Mouse (Mus musculus) midbrain, embryonic 10.5 days (tissue): Measurements from ENCODE around the gene Kctd20. TPM values are rescaled to one million over a fixed set of nuclear protein-coding genes. Genes with fewer than 3 reads are reported as not detected.

ENCODE experiments used
- DNase-seq: peaks from one replicate; pipeline ENCODE4 v3.0.0-alpha.2; 2017; ENCODE audit warnings: low spot score
- H3K27ac ChIP-seq: fragments of 300-500 bp; sonication (generic); replicated peaks from 2 replicates; pipeline ENCODE4 v1.5.1; 2016; ENCODE audit warnings: mild to moderate bottlenecking
- H3K27me3 ChIP-seq: fragments of 300-500 bp; sonication (generic); 2 replicates; pipeline ENCODE4 v1.6.1; 2016; ENCODE audit warnings: low read depth, mild to moderate bottlenecking; ENCODE audit not compliant: poor library complexity, severe bottlenecking
- H3K36me3 ChIP-seq: fragments of 300-500 bp; sonication (generic); 2 replicates; pipeline ENCODE4 v1.6.1; 2016; ENCODE audit warnings: mild to moderate bottlenecking, moderate library complexity
- H3K4me1 ChIP-seq: fragments of 300-500 bp; sonication (generic); 2 replicates; pipeline ENCODE4 v1.6.1; 2016
- H3K4me3 ChIP-seq: fragments of 300-500 bp; sonication (generic); 2 replicates; pipeline ENCODE4 v1.5.1; 2016; ENCODE audit warnings: mild to moderate bottlenecking, moderate library complexity
- H3K9me3 ChIP-seq: fragments of 300-500 bp; sonication (generic); replicated peaks from 2 replicates; pipeline ENCODE4 v1.6.1; 2016; ENCODE audit warnings: mild to moderate bottlenecking
- WGBS: fragments of 180-500 bp; shearing (Covaris S2); methylation state at CpG from one replicate; pipeline ENCODE4 v1.1.7; 2016; 5-methylcytosine and 5-hydroxymethylcytosine counted together
- polyA plus RNA-seq: library from polyadenylated mRNA; unstranded; fragments of >200 nt; fragmentation: Nextera tagmentation; extraction: Ambion mirVana; gene quantifications from 2 replicates; pipeline ENCODE4 v1.2.1, GENCODE M21; 2016

Kctd20 gene
- polyA plus RNA-seq, 1 experiment from 2014 or later, result 107 TPM

DNA sequence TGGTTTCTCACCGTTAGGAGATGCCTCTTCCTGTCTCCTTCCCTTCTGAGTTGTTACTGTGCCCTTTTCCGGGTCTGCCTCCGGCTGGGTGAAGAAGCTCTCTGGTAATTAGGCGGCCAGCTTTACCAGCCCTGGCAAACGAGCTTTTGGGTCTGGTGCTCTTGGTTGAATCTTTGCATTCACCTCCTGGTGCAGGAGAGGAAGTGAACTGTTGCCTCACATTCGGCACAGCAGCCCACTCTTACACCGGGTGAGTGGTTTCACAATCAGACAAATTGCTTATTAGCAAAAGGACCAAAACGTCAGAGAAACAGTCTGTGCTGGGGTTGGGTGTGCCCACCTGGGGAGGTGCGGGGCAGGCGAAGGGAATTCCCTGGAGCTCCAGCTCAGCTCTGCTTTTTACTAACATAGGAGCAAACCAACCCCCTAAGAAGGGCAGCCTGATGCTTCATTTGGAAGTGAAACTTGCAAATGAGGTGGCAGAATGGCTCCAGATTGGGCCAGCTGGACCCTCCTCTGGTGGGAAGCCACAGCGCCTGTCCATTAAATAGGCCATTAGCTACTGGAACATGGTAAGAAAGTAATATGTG is 15.4 kb downstream of the Kctd20 start:
- Histone ChIP-seq H3K4me3 (no peak overlapping the region), H3K27me3 (no peaks in the 10 kb centered on the region), H3K27ac (no peak overlapping the region), H3K36me3 (peaks cover 100% of the 10 kb centered on the region), H3K4me1 (peaks cover 6% of the 10 kb centered on the region), H3K9me3 (no peaks in the 10 kb centered on the region)
- DNase-seq, result no peak
- 78% methylated on average over 11 of the region's 11 CpGs for WGBS

DNA sequence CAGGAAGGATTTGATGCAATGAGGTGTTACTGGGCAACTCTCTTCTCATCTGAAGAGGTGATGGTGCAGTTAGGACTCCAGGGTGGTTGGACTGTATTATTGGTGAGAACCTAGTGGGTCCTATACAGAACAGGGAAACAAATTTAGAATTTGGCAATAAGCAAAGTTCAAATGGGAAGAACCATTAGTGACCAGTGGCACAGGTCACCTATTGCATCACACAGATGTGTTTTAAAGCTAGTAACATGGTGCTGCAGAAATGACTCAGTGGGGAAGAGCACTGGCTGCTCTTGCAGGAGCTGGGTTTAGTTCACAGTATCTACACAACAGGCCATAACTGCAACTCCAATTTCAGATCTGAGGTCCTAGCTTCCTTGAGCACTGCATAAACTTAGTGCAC is 18.4 kb downstream of the Kctd20 start:
- Histone ChIP-seq H3K4me3 (no peak overlapping the region), H3K27me3 (no peaks in the 10 kb centered on the region), H3K36me3 (peaks cover 100% of the 10 kb centered on the region), H3K4me1 (no peaks in the 10 kb centered on the region), H3K9me3 (no peaks in the 10 kb centered on the region), H3K27ac (no peak overlapping the region)
- DNase-seq, result no peak

DNA sequence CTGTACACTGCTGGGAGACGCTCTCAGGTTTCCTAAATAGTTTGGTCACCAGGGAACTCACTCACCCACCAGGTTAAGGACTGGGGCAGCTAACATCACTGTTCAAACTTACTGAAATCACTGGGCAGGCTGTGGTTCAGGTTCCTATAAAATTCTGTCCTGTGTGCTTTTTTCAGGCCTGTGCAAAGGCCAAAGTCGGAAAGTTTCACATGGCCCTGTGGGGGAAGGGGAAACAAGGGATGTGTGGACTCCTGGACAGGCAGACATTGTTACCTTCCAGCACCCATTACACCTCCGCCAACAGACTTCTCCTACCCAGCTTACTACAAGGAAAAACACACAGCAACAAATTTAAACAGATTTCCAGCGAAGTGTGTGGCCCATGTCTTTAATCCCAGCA is 27.3 kb downstream of the Kctd20 start:
- no peak for DNase-seq
- no peaks in the 10 kb centered on the region for H3K27me3 ChIP-seq
- WGBS, result 94% methylated on average over 4 of the region's 4 CpGs
- no peaks in the 10 kb centered on the region for H3K9me3 ChIP-seq
- no peaks in the 10 kb centered on the region for H3K4me1 ChIP-seq
- peaks cover 95% of the 10 kb centered on the region for H3K36me3 ChIP-seq
- no peak overlapping the region for H3K27ac ChIP-seq
- H3K4me3 ChIP-seq, result no peak overlapping the region

DNA sequence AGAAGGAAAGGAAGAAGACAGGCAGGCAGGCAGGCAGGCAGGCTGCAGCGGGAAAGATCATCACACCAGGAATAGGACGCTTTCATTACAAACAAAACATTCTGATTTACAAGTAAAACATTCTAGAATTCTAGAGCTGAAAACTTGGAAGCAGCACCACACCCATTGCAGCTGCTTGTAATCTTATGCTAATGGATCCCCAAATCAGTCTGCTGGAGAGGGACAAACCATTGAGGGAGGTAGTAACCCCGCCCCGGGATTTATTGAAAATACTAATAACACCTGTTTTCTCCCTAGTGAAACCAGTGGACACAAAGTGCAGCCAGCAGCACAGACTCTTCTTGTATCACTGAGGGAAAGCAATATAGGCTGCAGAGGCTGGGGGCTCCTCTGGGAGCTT is 29.3 kb downstream of the Kctd20 start:
- no peak for DNase-seq
- Histone ChIP-seq H3K9me3 (no peaks in the 10 kb centered on the region), H3K27me3 (no peaks in the 10 kb centered on the region), H3K4me1 (no peaks in the 10 kb centered on the region), H3K4me3 (no peak overlapping the region), H3K27ac (no peak overlapping the region), H3K36me3 (peaks cover 94% of the 10 kb centered on the region)
- WGBS, result 79% methylated on average over 4 of the region's 4 CpGs

DNA sequence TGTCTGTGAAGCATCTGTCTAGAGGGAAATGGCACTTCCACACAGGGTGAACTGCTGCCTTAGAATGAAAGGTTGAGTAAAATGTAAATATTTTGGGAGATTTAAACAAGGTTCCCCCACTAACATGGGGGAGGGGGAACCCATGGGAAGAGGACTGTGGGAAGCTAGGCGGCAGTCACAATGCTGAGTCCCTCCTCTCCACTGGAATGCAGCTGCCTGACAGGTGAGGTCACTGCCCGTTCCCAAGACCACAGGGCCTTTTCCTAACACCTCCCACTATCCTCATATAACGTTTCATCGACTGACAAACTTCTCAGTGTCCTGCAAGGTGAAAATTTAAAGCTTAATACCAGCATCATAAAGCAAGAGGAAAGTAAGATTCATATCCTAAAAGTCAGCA is 30.8 kb downstream of the Kctd20 start:
- Histone ChIP-seq H3K4me3 (no peak overlapping the region), H3K9me3 (no peaks in the 10 kb centered on the region), H3K4me1 (no peaks in the 10 kb centered on the region), H3K36me3 (peaks cover 94% of the 10 kb centered on the region), H3K27ac (no peak overlapping the region), H3K27me3 (no peaks in the 10 kb centered on the region)
- WGBS, result 59% methylated on average over 4 of the region's 4 CpGs
- no peak for DNase-seq

DNA sequence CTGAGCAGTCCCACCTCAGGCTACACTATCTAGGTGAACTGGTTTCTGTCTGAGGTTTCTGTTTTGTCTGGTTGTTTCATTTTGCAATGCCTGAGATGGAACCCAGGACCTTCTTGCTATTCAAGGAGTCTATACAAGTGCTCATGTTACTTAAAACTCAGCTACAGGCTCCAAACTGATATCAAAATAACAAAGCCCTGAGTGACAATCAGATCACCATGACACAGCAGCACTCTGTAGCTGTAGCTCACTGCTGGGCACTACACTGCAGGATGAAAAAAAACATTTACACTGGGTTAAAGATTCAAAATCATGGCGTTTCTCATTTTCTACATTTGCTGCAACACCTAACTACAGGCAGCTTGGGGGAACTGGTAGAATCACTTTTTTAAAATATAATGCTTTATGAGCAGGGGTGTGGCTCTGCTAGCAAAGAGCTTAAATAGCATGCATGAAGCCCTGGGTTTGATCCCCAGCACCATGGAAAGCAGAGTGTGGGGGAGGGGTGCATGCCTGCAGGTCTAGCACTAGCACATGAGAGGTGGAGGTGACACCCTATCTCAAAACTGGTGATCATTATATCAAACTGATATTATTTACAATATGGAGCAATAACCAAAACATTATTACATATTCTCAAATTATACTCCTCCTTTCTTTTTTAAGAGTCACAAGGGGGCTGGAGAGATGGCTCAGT is 33.1 kb downstream of the Kctd20 start:
- Histone ChIP-seq H3K27ac (no peak overlapping the region), H3K4me1 (no peaks in the 10 kb centered on the region), H3K36me3 (peaks cover 93% of the 10 kb centered on the region), H3K4me3 (no peak overlapping the region), H3K27me3 (no peaks in the 10 kb centered on the region), H3K9me3 (no peaks in the 10 kb centered on the region)
- WGBS, result 74% methylated on average over 1 of the region's 1 CpGs
- no peak for DNase-seq

DNA sequence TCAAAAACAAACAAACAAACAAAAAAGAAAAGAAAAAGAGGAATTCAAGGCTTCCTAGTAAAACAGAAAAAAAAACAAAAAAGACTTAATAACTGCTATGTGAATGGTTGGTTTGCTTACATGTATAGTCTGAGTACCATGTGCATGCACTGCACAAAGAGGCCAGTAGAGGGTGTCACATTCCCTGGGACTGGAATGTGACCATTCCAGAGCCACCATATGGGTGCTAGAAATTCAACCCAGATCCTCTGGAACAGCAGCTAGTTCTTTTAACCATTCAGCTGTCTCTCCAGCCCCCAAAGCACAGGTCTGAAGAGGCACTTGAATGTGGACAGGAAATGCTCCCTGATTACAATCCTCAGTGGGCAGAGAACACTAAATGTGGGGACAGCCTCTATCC is 35.1 kb downstream of the Kctd20 start:
- H3K4me3 ChIP-seq, result no peak overlapping the region
- peaks cover 97% of the 10 kb centered on the region for H3K36me3 ChIP-seq
- H3K27me3 ChIP-seq, result no peaks in the 10 kb centered on the region
- no peak overlapping the region for H3K27ac ChIP-seq
- H3K4me1 ChIP-seq, result no peaks in the 10 kb centered on the region
- DNase-seq, result peak; percentile 38
- no peaks in the 10 kb centered on the region for H3K9me3 ChIP-seq

DNA sequence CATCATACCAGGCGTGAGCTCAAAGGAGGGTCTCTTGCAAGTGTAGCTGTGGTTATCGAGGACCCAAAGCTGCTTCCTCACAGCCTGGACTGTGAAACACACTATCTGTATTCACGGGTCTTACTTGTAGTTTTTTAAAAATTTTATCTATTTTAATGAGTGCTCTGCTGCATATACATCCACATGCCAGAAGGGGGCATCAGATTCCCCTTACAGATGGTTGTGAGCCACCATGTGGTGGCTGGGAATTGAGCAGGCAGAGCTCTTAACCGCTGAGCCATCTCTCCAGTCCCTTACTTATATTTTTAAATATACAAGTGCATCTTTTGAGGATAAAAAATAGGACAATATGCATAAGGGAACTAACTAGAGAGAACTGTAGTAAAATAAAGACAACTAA is 36.0 kb downstream of the Kctd20 start:
- peaks cover 97% of the 10 kb centered on the region for H3K36me3 ChIP-seq
- WGBS, result 69% methylated on average over 4 of the region's 4 CpGs
- H3K27me3 ChIP-seq, result no peaks in the 10 kb centered on the region
- H3K4me3 ChIP-seq, result no peak overlapping the region
- H3K4me1 ChIP-seq, result no peaks in the 10 kb centered on the region
- DNase-seq, result peak; percentile 16
- H3K27ac ChIP-seq, result no peak overlapping the region
- no peaks in the 10 kb centered on the region for H3K9me3 ChIP-seq

DNA sequence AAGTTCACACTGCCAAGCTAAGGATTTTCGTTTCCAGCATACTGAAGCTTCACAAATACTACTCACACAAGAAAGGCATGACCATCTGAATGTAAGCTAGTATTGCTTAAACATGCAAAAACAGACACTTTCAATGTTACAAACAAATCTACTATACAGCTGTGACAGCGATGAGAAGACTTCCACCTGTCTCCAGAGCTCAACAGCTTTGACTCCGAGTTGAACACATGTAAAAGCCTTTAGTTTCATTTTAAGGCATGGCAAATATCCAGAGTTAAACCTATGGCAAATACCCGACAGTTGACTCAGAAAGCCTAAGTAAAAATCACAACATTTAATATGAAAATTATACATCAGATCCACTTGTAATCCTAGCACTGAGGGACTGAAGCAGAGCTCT is 36.5 kb downstream of the Kctd20 start:
- DNase-seq, result no peak
- H3K36me3 ChIP-seq, result peaks cover 95% of the 10 kb centered on the region

DNA sequence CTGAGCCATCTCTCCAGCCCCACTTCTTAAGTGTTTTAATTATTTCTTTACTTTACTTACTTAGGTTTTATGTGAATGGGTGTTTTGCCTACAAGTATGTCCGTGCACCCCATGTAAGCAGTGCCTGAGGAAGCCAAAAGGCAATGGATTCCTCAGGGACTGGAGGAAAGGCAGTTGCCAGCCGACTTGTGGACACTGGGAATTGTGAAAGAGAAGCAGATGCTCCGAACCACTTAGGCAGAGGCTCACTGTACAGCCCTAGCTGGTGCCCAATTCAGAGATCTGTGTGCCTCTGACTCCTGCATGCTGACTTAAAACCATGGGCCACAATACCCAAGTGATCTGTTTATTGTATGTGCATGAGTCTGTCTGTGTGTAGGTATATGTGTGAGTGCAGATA is 37.2 kb downstream of the Kctd20 start:
- H3K4me1 ChIP-seq, result no peaks in the 10 kb centered on the region
- no peak for DNase-seq
- no peak overlapping the region for H3K4me3 ChIP-seq
- no peak overlapping the region for H3K27ac ChIP-seq
- WGBS, result 92% methylated on average over 3 of the region's 3 CpGs
- no peaks in the 10 kb centered on the region for H3K27me3 ChIP-seq
- H3K36me3 ChIP-seq, result peaks cover 93% of the 10 kb centered on the region
- H3K9me3 ChIP-seq, result no peaks in the 10 kb centered on the region

More for the DNA sequence above, 36.5 kb downstream of the Kctd20 start:
- no peak overlapping the region for H3K4me3 ChIP-seq
- H3K4me1 ChIP-seq, result no peaks in the 10 kb centered on the region
- 89% methylated on average over 4 of the region's 4 CpGs for WGBS
- no peaks in the 10 kb centered on the region for H3K27me3 ChIP-seq
- H3K9me3 ChIP-seq, result no peaks in the 10 kb centered on the region
- no peak overlapping the region for H3K27ac ChIP-seq

DNA sequence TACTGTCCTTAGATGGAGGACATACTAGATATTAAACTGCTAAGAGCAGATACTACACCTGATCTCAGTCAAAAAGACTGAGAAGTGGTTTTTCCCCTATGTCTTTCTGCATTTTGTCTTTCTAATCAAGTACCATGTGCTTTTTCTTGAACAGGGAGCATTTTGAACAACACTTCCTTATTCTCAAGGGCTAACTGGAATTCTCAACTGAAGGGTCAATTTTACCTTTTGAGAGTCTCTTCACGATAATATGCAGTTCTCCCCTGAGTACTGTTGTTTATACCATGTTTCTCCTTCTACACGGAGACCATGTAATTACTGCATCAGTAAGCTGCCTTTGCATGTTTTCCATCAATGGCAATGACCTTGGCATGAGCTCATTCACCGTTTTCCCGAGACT is 38.3 kb downstream of the Kctd20 start:
- Histone ChIP-seq H3K4me1 (no peaks in the 10 kb centered on the region), H3K9me3 (no peaks in the 10 kb centered on the region), H3K27ac (no peak overlapping the region), H3K27me3 (no peaks in the 10 kb centered on the region), H3K4me3 (no peak overlapping the region), H3K36me3 (peaks cover 94% of the 10 kb centered on the region)
- 91% methylated on average over 4 of the region's 4 CpGs for WGBS
- no peak for DNase-seq

DNA sequence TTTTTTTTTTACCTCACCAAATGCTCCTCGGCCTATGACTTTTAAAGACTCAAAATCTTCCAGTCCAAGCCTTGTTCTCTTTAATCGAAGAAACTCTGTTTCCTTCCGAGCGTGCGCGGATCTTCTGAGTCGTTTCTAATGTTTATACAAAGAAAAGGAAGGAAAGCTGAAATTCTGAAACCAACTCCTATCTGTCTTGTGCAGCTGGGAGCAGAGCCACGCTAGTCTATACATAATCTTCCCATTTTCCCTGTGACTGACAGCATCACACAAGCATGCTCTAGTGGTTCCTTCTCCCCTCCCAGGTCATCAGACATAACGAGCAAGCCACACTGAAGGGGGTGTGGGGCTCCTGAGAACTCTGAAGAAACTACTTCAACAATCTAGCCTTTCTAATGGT is 39.5 kb downstream of the Kctd20 start:
- DNase-seq, result no peak
- Histone ChIP-seq H3K4me1 (no peaks in the 10 kb centered on the region), H3K27ac (no peak overlapping the region), H3K27me3 (no peaks in the 10 kb centered on the region), H3K9me3 (no peaks in the 10 kb centered on the region), H3K4me3 (no peak overlapping the region), H3K36me3 (peaks cover 94% of the 10 kb centered on the region)
- 94% methylated on average over 9 of the region's 9 CpGs for WGBS

DNA sequence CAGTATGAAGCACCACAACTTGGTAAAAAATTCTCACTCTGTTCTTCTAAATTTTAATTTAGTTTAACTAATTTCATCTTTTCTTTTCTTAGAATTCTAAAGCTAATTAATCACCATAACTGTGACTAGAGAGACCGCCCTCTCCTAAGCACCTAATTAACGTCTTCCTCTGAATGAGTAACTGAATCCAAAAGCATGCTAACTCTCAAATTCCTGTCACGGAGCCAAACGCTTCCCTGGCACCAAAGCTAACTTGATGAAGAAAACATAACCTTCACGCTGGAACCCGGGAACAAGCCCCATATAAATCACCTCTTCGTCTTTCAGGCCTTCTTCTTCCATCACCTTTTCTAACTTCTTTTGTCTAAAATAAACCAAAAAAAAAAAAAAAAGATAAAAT is 40.4 kb downstream of the Kctd20 start:
- Histone ChIP-seq H3K27me3 (no peaks in the 10 kb centered on the region), H3K27ac (no peak overlapping the region), H3K4me1 (no peaks in the 10 kb centered on the region), H3K4me3 (no peak overlapping the region), H3K36me3 (peaks cover 94% of the 10 kb centered on the region), H3K9me3 (no peaks in the 10 kb centered on the region)
- WGBS, result 91% methylated on average over 7 of the region's 7 CpGs
- no peak for DNase-seq
